Mouse (Mus musculus) kidney, adult 2 months (tissue): Measurements from ENCODE around the gene Rgma.

Source experiments
- CTCF ChIP-seq: fragments of 200-500 bp; conservative IDR thresholded peaks from 2 replicates; pipeline ENCODE4 v1.5.1; 2011; ENCODE audit warnings: low read depth, mild to moderate bottlenecking, control low read depth, low read length, moderate library complexity, mixed read lengths; ENCODE audit not compliant: insufficient read depth, insufficient read length
- POLR2A ChIP-seq: fragments of 200-500 bp; IDR thresholded peaks from one replicate; pipeline ENCODE4 v1.6.1; 2011; ENCODE audit warnings: low read depth, low read length, control low read depth

- TF ChIP-seq CTCF (no peak), POLR2A (no peak)
Observed at GRCm38 (mm10) chr7:73419375-73419774, 44.1 kb downstream of the Rgma start.
